Mouse (Mus musculus): ENCODE results near the gene Dph3.
"Not testable (repeated sequence)": the region's sequence is repeated elsewhere in the genome, so short reads cannot be mapped to it uniquely, and the experiment has no call there.

Dph3 gene

DNA sequence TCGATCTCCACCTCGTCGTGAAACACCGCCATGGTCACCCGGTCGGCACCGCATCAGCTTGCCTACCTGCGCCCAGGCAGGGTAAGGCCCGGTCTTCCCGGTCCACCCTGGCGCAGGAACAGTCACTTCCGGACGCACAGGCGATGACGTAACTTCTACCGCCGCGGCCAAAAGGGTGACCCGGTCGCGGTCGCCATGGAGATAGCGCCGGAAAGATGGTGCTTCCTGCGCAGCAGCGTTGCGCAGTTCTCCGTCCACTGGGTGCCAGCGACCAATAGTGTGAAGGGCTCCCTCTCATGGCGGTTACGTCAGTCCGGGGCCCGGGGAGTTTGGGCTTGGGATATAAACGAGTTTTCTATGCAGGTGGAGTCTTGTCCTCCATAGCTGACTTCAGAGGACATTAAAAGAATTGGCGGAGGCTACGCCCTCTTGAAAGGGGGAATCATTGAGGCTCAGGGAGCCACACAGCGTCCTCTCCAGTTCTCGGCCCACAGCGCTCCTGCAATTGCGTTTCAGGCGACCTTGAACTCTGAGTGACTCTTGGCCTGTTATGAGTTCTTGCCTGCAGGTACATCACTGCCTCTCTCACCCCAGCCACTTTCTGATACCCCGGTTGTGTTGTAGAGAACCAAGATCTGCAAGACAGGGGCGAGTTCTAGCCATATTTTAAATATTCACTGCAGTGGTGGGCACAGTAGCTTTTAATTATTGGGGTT is at the start of gene Dph3:
Gene Dph3 (minus strand): TSS at position 244 of the 716 bp plus-strand sequence.
- peak; percentile 98 for DNase-seq (ENCODE audit: low spot score)

DNA sequence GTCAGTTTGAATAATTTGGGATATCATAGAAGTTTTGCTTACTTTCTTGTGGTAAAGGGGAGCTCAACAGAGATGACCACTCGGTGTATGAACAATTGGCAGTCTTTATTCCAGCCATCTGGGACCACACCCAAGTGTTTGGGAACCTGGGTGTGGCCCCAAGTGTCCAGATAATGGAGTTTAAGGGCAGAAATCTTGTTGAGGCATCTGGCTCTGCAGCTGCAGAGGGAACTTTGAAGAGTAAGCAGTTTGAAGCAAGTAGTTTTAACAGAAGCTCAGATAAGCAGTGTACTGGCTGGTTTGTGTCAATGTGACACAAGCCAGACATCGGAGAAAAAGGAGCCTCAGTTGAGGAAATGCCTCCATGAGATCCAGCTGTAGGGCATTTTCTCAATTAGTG is 48.8 kb upstream of the Dph3 start:
- peak; percentile 21 for DNase-seq (ENCODE audit: low spot score)

DNA sequence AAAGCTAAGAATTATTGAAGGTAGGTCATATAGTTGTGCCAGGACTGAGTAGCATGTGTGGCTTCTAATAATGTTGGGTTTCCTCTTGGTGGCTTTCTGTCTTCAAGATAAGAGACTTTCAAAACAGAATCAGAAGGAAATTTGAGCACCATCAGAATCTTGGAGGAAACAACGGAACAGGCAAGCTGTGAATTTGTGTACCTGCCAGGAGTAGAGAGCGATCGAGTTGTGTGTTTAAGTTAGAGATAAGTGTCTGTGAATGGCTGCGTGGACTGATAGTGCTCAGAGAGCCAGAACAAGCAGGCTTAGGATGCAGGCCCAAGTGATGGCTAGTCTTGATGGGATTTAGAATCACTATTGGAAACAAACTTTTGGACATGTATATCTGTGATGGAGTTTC is 46.3 kb upstream of the Dph3 start:
- no peak for DNase-seq (ENCODE audit: low spot score)

DNA sequence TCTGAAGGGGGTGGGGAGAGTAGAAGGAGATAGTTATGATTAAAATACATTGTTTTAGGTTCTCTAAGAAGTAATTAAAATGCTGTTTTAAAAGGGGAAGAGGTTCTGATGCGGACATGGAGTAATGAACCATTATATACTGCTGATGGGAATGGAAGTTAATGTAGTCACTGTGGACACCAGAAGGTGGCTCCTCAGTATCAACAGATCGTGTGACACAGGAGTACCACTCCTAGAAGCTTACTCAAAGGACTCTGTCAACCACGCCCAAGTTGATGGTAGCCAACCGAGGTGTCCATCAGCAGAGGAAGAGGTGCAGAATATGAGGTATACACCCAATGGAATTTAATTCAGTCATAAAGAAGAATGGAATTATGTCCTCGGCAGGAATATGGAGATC is 42.9 kb upstream of the Dph3 start:
- no peak for DNase-seq (ENCODE audit: low spot score)

DNA sequence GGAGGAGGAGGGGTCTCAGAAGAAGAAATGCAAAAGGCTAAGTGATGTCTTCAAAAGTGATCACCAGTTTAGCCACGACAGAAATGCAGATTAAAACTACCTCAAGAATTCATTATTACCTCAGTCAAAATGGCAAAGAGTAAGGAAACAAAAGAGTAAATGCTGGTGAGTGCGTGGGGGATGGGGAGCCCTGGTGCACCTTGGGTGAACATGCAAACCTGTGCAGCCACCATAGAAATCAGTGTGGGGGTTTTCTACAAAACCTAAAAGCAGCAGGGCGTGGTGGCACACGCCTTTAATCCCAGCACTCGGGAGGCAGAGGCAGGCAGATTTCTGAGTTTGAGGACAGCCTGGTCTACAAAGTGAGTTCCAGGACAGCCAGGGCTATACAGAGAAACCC is 39.7 kb upstream of the Dph3 start:
- DNase-seq (ENCODE audit: low spot score): not testable (repeated sequence)

DNA sequence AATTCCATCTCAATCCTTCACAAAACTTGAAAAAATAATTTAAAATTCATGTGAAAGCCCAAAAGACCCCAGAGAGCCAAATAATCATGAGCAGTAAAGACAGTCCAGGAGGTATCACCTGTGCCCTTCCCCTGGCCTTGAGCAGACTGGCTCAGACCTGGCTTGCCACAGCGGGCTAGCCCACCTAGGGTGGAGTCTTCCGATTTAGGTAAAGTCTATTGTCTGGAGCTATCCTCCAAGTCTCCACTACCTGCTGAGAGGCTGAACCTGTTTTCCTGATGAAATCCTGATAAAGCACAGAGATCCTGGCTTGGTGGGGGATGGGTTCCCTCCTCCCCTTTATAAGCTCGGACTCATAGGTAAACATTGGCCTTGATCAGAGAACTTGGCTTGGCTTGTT is 38.7 kb upstream of the Dph3 start:
- DNase-seq (ENCODE audit: low spot score): no peak

DNA sequence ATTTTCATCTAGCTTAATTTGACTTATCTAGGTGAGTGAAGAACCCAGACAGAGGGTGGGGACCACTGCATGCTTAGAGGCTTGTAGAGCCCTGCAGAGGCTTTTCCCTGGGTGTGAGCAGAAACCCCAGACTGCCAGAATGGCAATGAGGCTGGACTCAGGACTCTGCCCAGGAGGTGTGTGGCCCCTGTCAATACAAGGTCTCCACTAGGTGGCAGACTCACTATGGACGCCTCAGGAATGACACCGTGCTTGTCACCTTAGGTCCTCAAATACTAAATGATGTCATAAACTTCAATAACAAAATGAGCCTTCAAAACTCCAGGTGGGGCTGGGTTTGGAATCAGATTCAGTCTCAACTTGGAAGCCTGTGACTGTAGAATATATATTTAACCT is 36.4 kb upstream of the Dph3 start:
- DNase-seq (ENCODE audit: low spot score): peak; percentile 55

DNA sequence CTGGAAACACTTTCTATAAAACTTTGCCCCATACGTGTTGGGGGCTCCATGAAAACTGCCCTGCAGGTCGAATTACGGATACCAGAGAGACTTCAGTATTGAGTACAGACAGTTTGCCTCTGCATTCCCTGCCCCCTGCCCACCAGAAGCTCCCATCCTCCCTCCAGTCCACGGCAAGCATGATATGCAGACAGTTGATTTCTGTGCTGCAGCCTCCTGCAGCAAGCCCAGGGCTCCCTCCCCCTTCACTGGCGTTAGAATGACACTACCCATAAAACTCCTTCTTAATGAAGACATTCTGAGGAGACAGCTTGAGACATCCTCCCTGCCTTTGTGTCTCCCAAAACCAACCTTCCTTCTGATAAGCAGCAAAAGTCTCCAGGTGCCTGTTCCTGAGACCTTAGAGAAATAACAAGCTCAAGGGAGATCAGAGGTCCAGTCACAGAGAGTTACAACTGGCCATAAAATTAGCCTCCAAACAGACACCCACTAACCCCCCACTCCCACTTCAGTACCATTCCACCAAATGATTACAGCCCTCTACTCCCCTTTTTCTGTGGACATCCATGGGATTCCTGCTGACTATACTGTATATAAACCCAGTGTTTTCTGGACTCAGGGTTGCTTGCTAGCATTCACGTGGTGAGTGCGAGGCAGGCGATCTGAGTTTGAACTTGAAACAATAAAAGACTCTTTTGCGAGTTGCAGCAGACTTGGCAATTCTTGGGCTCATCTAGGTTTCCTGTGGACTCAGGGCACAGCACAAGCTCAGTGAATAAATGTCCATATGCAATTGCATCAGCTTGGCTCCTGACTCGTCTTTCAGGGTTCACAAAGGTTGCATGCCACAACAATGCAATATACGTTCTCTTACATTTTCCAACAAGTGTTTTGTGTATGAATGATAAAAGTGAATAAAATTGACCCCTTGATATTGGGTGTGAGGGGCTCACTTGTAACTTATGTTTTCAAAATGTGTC is 35.7 kb upstream of the Dph3 start:
- no peak for DNase-seq (ENCODE audit: low spot score)

DNA sequence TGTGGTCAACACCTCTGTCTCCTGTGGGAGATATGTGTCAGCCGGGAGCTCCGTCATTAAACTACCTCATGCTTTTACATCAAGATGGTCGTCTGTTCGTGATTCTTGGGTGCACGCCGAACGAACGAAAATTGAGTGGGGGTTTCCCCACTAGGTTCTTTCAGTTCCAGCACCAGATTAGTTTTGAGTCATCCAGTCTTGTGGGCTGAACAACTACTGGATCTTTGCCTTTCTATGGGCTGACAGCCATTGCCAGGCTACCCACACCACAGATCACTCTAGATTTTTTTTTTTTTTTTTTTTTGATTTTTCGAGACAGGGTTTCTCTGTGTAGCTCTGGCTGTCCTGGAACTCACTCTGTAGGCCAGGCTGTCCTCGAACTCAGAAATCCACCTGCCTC is 26.6 kb upstream of the Dph3 start:
- DNase-seq (ENCODE audit: low spot score): not testable (repeated sequence)

DNA sequence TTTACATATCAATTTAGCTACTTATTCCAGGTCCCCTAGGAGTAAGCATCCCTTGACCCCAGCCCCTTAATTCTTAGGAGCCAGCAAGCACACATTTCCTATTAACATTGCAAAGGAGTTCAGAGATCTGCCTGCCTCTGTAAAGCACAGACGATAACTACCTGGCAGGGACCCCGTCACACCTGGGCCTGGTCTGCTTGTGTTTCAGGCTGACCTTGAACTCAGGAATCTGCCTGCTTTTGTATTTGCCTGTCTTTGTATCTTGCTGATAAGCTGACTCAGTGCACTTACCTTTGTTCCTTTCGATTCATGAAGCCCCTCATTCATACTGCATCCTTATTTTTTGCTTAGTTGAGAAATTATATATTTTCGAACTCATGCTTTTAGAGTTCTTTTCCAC is 21.4 kb upstream of the Dph3 start:
- no peak for DNase-seq (ENCODE audit: low spot score)

DNA sequence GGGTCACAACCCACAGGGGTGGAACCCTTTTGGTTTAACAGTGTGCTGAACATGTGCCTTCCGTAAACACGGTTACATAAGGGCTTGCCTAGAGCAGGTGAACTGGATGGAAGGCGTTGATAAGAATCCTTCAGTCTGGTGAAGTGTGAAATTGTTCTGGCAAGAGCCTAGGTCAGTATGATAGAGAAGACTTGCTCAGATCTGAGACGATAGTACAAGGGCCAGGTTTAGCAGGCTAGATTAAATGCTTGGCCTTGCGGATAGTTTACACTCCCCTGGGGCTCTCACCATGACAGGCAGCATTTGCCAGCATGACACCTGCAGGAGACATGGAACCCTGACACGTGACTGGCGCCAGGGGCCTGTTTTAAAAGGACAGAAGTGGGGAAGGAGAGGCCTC is 20.1 kb upstream of the Dph3 start:
- no peak for DNase-seq (ENCODE audit: low spot score)

DNA sequence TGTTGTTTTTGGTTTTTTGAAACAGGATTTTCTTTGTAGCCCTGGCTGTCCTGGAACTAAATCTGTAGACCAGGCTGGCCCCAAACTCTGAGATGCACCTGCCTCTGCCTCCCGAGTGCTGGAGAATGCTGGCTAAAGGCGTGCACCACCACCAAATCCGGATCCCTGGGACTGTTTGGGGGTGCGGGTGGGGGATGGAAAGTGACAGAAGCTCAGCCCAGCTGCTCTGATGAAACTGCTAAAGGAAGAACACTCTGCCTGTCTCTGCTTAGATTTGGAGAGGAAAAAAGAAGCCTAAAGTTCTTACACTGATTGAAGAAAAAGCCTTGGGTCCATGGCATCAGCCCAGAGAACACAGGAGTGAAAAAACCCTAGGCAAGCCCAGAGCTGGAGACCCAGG is 18.0 kb upstream of the Dph3 start:
- no peak for DNase-seq (ENCODE audit: low spot score)

DNA sequence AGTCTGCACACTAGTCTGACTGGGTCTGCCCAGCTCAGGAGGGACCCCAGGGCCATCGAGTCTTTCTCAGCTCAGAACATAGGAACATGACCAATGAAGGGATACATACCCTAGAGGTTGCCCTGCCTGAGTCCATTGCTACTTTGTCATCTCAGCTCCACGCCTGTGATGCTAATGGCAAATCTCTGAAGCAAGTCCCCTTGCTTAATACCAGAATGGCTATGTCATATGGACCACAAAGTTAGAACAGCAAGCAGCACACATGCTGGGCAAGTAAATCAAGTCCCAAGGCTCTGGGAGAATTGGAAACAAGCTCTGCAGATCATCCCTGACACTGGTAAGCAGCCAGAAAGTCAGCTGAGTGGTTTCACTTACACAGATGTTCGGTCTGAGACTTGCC is 13.4 kb upstream of the Dph3 start:
- no peak for DNase-seq (ENCODE audit: low spot score)

DNA sequence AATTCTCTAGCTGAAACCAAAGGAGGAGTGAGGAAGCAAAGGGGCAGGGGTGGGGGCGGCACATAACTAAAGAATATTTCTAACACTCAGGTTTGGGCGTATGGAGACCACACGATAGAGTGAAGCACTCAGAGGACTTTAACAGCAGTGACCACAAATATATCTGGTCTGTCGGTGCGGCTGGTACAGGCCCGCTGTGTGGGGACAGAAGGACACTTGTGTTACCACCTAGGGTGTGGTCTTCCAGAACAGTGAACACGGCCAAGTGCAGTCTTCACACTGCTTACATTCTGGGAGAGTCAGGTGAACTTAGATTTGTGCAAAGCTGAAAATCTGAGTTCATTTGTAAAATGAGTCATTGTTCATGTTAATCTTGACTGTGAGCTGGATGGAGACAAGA is 12.2 kb upstream of the Dph3 start:
- no peak for DNase-seq (ENCODE audit: low spot score)

DNA sequence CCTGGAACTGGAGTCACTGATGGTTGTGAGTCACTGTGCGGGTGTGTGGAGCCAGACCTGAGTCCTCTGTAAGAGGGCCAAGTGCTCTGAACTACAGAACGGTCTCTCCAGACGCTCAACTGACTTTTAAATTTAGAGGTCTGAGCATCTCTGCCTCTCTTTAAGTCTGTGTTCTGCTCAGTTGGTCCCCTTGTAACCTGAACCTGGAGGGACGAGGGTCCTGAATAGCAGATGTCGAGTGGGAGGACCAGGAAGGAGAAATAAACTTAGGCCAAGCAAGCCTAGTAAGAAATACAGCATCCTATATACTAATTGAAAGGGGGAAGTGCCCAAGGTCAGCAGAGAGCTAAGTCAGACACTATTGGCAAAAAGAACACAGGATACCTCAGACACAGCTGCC is 11.2 kb upstream of the Dph3 start:
- no peak for DNase-seq (ENCODE audit: low spot score)

DNA sequence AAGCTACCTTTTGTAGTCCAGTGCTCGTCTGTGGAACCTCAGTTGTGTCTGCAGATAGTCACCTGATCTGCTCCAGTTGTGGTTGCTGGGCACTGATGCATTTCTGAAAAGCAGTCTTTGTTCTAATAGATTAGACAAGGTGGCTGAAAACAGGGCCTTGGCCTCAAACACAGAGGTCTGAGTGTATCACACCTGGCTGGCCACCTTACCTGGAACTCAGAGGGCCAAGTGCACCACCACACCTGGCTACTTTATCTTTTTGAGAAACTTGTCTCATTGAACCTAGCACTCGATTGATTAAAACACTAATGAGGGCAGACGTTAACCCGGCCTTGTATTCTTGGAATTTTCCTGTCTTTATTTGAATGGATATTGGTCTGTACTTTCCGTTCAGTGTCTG is 10.1 kb upstream of the Dph3 start:
- no peak for DNase-seq (ENCODE audit: low spot score)

DNA sequence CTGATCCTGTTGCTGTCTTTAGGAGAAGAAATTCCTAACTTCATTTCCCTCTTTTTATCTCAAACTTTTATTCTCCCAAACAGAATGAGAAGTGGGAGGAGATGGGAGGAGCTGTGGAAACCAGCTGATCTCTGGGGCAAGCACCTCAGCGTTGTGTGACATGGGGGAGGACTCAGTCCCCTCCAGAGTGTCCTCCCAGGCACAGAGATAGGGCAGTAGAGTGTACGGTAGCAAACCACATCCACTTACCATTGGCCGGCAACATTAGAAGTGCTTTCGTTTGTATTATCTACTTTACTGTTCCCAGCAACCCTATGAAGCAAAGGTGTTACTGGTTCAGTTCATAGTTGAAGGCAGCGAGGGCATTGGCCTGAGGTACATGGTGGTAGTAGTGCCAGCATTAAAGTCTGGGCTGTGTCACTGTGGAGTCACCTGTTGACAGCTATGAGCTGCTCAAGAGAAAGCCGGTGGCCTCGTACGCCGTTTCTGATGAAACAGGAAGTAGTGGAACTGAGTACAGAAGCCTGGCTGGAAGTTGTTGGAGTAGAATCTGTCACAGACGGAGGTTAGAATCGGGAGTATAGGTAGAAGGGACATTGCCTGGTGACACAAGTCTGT is 8.1 kb upstream of the Dph3 start:
- no peak for DNase-seq (ENCODE audit: low spot score)

DNA sequence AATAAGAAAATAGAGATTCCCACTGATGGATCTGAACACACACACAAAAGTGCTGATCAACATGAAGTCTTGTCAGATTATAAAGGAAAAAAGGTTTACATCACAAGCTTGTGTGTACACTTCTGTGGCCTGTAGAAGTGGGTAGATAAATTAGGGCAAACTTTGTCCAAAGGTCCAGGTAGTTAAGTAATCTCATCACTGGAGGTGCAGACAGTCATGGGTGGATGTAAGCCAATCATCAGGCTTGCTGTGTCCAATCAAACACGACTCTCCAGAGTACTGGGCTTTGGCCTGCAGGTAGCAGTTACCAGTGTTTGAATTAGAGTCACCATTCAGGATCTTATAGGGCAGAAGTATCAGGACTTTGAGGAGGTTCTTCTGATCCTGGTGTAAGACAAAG is 7.5 kb upstream of the Dph3 start:
- no peak for DNase-seq (ENCODE audit: low spot score)

DNA sequence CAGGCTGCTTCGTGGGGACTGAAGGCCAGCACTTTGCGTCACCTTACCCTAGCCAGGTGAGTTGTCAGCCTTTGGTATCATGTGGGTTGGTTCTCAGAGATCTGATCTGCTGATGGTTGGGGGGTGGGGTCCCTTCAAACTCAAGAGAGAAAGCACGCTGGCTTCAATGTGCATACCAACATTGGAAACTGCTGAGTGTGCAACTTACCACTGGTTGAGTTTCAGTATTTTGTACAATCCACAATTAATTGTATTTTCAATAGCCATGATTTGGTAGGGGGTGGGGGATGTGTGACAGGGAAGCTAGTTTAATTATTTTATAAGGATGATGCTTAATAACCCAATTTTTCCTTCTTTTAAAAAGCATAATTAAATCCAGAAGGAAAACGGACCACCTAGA is 6.2 kb upstream of the Dph3 start:
- no peak for DNase-seq (ENCODE audit: low spot score)

DNA sequence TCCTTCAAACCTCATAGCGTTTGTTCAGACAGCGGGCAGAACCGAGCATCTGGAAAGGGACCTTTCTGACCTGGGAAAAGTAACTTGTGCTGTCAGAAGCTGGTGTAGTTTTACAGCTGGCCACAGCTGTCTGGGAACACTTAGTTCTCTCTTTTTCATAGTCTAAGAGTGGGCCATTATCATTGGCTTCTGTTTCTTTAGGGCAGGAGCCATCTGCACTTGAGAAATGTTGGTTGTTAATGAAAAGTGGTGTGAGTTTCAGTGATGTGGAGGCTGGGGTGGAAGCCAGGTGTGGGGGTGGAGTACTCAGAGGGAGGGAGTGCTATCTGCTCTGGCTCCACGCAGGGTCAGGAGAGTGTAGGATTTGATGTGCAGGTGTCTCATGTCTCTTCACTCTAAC is 5.6 kb upstream of the Dph3 start:
- DNase-seq (ENCODE audit: low spot score): peak; percentile 66

DNA sequence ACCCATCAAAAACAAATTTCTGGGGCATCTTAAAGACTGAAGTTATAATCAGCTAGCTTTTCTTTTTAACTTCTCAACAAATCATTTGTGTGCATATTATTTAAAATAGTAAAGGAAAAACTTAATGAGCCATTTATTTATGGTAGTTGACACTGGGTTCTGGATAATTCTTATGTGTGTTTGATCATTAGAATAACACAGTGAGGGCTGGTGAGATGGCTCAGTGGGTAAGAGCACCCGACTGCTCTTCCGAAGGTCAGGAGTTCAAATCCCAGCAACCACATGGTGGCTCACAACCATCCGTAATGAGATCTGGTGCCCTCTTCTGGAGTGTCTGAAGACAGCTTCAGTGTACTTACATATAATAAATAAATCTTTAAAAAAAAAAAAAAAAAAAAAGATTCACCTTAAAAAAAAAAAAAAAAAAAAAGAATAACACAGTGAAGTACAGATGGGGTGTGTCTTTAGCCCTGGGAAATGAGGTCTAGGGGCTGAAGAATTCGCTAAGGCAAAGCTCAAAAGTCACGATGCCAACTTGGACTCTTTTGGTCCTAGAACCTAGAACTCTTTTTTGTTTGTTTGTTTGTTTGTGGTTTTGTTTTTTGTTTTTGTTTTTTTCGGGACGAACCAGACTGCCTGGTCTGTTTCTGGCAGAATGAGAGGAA is 2.2 kb upstream of the Dph3 start:
- not testable (repeated sequence) for DNase-seq (ENCODE audit: low spot score)

DNA sequence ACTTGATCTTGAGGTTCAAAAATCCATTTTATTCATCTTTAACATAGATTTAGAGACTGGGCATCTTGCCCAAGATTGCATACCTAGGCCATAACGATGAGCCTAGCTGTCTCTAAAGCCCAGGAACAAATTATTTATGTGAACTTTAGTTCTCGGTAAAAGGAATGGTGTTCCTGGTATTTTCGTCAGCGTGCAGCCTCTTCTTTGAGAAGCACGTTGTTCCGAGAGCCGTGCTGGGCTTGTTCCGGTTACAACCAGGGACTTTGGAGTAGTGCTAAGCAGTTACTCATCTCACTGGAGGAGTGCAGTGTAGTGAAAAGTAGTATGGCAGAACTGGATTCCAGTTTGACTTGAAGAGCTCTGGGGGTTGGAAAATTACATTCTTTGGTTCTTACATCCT is 697 bp upstream of the Dph3 start:
- DNase-seq (ENCODE audit: low spot score): no peak
